Mouse (Mus musculus): ENCODE data around the gene Sez6l2.

DNA sequence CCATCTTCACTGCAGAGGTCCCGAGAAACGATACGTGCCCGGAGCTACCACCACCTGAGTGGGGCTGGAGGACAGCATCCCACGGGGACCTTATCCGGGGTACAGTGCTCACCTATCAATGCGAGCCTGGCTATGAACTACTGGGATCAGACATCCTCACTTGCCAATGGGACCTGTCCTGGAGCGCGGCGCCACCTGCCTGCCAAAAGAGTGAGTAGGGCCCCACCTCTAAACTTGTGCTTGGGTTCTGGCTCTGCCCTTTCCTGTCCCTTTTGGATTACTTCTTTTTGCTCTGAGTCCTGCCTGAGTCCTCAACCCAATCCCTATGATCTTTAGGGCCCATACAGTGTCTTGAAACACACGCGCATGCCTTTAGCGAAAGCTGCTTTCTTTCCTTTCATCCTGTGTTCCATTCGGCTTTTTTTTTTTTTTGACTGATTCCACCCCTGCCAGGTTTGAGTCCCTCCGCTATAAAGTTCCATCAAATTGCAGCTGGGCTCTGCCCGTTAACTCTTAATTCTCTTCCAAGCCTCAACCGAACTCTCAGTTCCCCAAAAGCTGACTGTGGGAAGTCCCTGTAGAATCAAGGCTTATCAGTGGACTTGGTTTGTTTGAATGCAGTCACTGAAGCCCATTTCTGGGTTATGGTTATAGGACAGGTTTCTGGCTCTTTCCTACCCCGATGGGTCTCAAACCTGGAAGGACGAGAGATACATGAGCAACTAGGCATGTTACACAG is 13.4 kb downstream of the Sez6l2 start:
- TF ChIP-seq TAL1 (IDR thresholded peaks at IDR 0.05; ENCODE audit: low read length) (no peak), GATA1 (IDR thresholded peaks at IDR 0.05; ENCODE audit: low read length) (no peak)

All from erythroblast, embryonic 14.5 days (primary cell).